Mouse (Mus musculus): ENCODE data around the gene Tent5c. TPM values are rescaled to one million over a fixed set of nuclear protein-coding genes. Genes with fewer than 3 reads are reported as not detected.
A peak's percentile ranks its signal among the peaks of the same experiment; 100 is the strongest.
"Not testable (repeated sequence)": the region's sequence is repeated elsewhere in the genome, so short reads cannot be mapped to it uniquely, and the experiment has no call there.

The Tent5c gene
- total RNA-seq, 2 experiments from 2014 or later, result 24.2 to 25.7 TPM

DNA sequence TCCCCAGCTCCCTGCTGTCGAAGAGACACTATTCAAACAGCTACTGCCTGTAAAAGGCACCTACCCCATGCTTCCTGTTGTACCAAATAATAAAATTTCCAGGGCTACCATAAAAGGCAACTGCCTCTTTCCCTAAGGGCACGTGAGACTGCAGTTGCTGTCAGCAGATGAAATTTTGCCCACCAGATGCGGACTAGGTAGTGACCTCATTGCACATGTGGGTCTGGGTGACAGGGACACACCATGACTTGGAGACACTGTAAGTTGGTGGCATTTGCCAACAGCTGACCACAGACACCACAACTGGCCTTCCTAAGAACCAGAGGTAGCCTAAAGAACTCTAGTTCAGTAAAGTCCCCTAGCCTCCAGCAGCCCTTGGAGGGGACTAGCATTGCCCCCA, 50.0 kb downstream of the Tent5c start:
- no peak for DNase-seq

DNA sequence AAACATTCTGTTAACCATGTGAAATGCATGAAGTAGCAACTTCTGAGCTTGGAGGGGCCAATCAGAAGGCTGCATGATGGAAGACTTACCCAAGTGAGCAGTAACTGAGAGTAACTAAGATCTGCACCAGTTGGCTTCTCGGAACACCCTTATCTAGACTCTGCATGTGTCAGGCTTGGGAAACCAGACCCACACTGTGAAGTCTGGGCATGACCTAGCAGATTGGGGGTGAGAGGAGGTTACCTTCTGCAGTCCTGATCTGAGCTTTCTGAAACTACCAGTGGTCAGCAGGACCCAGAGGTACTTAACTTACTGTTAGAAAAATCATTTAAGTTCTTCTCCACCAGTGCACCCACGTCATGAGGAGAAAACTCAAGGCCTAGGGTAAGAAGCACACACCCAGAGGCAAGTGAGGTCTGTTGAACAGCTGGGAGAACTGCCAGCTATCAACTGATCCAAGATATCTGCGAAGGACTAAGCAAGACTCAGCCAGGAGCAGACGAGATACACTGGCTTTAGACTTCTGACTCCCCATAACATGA, 50.6 kb downstream of the Tent5c start:
- DNase-seq, result no peak

- no peak for DNase-seq
These were observed 52.4 kb downstream of the Tent5c start for GRCm38 (mm10) chr3:100436756-100437155.

DNA sequence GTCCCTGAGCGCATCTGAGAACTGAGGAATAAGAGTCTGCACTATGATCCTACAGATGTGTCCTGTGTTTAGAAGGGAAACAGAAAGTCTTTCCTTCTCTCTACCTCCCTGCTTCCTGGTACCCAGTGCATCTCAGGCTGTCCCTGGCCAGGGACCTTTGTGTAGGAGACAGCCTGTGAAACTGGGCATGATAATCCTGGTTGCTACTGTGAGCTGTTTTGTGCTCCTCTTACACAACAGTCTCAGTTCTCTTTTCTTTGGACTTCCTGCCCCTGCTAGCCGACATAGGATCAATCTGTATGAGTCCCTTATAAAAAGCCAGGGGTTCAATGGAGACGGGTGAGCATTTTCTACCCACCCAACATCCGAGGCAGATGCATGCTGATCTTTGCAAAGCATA, 57.4 kb downstream of the Tent5c start:
- peak in 1 of 2 experiments; percentile 5 for DNase-seq

DNA sequence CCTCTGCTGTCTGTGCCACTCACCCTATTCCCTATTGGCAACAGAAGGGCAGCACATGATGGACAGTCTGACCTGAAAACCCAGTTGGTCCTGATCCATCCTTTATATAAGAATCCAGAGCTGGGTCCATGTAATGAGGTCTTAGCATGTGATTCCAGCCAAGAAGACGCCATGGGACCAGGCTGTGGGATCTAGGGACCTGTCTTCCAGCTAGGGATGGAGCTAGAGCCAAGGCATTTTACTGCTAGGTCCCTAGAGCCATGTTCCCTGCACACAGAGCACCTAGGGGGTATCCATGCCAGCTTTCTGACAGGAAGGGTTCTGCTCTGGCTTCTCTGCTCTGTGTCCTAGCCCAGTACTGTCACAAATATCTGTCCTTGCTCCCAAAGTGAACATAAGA, 58.4 kb downstream of the Tent5c start:
- no peak for DNase-seq

DNA sequence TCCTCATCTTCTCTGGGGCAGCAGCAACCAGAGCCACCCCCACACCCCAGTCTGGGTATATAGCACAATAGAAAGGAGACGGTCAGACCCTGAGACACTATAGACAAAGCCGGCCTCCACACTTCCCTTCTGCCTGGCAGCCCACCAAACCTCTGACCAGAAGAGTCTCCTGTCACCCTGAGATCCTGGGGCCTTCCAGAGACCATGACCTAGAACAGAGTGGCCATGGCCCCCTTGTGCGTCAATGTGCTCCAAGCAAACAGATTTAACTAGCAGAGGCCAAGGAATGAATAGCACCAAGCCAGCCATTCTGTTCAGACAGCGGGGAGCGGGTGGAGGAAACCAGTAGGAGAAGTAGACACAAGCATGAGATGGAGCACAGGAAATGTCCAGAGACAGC, 59.0 kb downstream of the Tent5c start:
- DNase-seq, result no peak

- no peak for DNase-seq
These were observed 59.5 kb downstream of the Tent5c start for GRCm38 (mm10) chr3:100429667-100430066.

DNA sequence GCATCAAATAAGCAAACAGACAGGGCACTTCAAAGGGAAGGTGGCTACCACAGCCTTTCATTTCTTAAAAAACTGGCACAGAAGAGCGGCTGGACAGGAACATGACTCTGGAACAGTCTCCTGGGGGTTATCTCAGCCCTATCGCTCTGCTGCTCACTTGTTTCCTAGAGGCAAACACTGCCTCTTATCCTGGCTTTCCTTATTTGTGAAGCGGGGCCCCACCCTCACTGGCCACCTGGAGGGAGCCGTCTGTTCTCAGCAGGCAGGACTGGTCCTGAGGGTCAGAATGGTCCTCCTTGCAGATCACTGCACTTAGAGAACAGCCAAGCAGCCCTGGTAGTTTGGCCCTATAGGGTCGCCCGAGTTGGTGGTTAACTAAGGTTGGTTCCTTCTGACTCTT, 61.6 kb downstream of the Tent5c start:
- DNase-seq, result no peak

DNA sequence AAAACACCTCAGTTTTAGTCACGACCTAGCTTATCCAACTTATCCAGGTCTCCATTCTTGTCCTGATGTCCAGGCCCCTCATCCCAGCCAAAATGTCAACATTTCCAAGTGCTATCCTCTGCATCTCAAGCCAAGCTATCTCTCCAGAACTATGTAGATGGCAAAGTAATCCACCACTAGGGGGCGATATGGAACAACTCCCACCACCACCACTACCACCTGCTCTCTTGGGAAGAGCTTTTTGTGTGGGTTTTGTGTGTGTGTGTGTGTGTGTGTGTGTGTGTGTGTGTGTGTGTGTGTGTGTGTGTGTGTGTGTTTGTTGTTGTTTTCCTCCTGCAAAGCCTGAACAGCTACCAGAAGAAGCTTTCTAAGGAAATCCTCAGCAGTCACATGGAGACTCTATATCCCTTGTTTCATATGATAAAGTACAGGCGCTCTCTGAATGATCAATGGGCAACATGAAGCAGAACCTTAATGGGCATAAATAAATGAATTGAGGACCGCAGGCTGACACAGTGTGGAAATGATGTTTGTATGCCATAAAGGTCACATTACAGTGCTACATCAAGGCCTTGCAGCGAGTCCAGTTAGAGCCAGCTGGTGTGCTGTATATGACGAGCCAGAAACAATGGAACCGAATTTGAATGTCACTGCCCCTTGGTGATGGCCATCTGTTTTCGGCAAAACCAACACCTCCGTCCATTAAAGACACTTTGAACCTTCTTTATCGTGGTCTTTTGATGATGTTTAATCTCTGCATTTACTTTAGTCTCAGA, 66.5 kb downstream of the Tent5c start:
- peak; percentile 51 to 70 for DNase-seq

DNA sequence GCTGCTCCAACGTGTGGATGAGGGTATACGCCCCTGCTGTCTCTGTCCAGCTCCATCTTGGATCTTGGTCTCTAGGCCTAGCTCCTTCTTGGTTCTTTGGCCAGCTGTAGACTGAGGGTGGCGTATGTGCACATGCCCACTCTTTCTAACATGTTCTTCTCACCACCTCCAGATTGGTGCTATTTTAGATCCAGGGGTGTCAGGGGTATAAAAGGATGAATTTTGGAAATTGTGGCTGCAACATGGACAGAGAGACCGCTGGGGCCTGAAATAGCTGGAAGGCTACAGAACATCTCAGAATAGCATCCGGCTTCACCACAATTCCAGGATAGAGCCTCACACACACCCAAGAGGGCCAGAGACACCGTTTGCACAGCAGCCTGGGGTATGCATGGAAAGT, 67.8 kb downstream of the Tent5c start:
- no peak for DNase-seq

- no peak for DNase-seq
These were observed 68.5 kb downstream of the Tent5c start for GRCm38 (mm10) chr3:100420691-100421056.

DNA sequence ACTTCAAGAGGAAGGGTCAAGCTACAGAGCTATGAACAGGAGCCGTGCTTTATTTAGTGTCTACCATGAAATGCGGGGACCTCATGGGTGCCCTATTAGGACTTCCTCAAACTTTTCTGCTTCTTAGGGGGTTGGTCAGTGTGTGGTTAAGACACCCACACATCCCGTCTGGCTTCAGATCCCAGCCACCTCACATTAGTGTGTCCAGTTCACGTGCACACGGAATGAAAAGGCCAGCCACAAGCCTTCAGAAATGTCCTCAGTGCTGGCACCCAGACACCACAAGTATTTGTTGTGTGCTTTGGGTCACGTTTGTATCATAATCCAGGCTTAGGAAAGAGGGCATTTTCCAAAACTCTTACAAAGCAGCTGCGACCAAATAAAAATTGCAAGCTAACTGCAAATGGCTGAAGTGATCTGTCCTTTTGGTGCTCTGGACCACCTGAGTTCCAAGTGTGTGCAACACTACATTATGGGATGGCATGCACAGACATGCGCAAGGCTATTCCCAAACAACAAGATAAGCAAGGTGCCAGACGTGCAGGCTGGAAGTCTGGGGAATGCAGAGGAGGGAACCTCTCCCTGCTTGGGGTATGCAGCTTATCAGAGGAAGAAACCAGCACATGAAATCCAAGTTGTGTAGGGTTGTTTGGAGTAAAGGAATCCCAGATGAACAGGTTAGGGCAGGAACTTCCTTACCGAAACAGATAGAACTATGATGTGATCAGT, 69.0 kb downstream of the Tent5c start:
- DNase-seq, result no peak

- no peak for DNase-seq
These were observed 70.7 kb downstream of the Tent5c start for GRCm38 (mm10) chr3:100418387-100418786.

DNA sequence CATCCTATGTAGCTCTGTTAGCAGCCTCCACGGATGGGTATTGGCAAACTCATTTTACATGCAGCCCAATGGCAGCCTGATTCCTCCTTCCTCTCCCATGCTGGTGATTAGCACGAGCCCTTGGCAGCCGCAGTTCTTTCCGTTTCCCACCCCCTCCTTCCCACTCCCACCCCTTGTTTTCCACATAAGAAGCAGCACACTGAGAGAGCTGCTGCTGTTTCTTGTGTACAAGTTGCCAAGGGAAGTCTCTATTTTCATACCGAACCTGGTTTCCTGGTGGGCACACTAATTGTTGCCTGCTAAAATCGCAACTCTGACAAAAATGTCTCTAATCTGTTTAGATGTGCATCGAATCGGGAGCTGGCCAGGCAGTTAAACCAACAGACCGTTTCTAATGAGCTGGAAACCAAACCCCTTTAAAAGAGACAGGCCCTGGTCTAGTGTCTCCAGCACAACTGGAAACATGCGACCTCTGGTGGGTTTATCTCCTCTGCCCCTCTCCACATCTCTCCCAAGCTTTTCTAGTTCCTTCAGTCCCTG, 71.3 kb downstream of the Tent5c start:
- DNase-seq, result no peak

- DNase-seq, result no peak
These were observed 73.5 kb downstream of the Tent5c start for GRCm38 (mm10) chr3:100415671-100416070.

- not testable (repeated sequence) for DNase-seq
These were observed 75.5 kb downstream of the Tent5c start for GRCm38 (mm10) chr3:100413586-100413985.

- no peak for DNase-seq
These were observed 77.2 kb downstream of the Tent5c start for GRCm38 (mm10) chr3:100411945-100412344.

DNA sequence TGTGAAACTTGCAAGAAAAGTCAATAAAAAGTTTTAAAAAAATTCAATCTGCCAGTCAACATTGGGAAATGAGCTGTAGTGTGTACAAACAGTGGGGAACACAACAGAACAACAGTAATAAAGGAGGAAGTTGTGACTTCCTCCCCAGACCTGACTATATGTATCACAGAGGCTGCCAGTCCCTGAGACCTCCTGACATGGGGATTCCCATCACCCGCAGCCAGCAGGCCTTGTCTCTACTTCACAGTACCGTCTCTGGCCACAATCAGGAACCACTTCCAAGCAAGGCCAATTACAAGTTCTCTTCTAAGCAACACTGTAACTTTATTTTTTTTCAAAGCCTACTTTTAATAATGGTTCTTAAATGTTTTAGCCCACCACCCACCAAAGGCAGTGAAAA, 79.8 kb downstream of the Tent5c start:
- no peak for DNase-seq

- DNase-seq, result no peak
These were observed 80.6 kb downstream of the Tent5c start for GRCm38 (mm10) chr3:100408351-100409043.

DNA sequence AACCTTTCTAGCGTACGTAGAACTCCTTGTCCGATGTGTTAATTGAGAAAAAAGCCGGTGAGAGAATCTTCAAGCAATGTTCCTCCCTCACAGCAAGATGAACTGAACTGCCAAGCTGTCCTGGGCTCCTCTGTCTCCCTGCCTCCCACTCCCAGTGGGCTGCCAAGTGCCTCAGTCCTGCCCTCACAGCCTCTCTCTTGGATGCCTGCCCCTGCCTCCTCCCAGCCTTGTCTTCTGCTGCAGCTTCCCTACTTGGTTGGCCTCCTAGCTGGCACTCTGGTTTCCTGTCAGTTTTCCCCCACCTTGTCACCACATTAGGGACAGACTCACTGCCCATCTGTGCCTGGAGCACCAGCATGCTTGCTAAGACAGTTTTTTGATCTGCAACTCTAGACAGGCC, 86.5 kb downstream of the Tent5c start:
- peak in 1 of 2 experiments; percentile 33 for DNase-seq
